Mouse (Mus musculus): Measurements from ENCODE around the gene Acsl3.

DNA sequence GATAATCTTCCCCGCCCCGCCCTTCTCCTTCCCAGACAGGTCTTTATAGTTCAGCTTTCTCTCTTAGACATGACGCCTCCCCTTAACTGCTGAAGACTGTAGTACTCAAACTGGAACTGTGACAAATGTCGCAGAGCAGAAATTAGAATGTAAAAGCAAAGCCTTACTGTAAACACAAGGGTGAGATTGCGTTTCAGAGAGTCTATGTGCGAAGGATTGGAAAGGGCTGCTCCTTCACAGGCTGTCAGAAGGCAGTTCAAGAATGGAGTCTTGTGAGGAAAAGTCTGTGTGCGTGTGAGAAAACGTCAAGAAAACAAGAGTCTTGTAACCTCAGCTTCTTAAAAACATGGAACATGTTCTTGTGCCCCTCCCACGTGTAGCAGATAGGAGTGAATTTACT is 74.7 kb downstream of the Acsl3 start:
- TF ChIP-seq CTCF (IDR thresholded peaks at IDR 0.05; ENCODE audit: control insufficient read depth, insufficient read depth, insufficient read length), result no peak
- TF ChIP-seq MAX (IDR thresholded peaks at IDR 0.05), result no peak
- no peak for TF ChIP-seq USF1 (IDR thresholded peaks at IDR 0.05; ENCODE audit: low read depth)
- no peak for TF ChIP-seq MYOG (IDR thresholded peaks at IDR 0.05; ENCODE audit: control insufficient read depth, extremely low read depth, insufficient read length)
- no peak for TF ChIP-seq MYOD1 (IDR thresholded peaks at IDR 0.05; ENCODE audit: control insufficient read depth, insufficient read length, low read depth)

Measured in C2C12 (cell line).